Mouse (Mus musculus) liver, adult 2 months (tissue): ENCODE measurements around the gene Rnf126. TPM values are rescaled to one million over a fixed set of nuclear protein-coding genes. Genes with fewer than 3 reads are reported as not detected.

Experiments
- DNase-seq: peaks from one replicate; pipeline ENCODE4 v3.0.0-alpha.2; 2011; ENCODE audit warnings: low read depth, low spot score; ENCODE audit errors: extremely low read depth
- H3K27ac ChIP-seq: fragments of 200-500 bp; replicated peaks from 2 replicates; pipeline ENCODE4 v1.5.1; 2012; ENCODE audit warnings: low read depth, mild to moderate bottlenecking, control low read depth, inconsistent platforms, low read length; ENCODE audit not compliant: insufficient read depth
- H3K27me3 ChIP-seq: fragments of 200-500 bp; 2 replicates; pipeline ENCODE4 v1.6.1; 2012; ENCODE audit warnings: mild to moderate bottlenecking, moderate library complexity, low read length, inconsistent platforms; ENCODE audit not compliant: control insufficient read depth, insufficient read depth
- H3K36me3 ChIP-seq: fragments of 200-500 bp; 2 replicates; pipeline ENCODE4 v1.6.1; 2012; ENCODE audit warnings: low read length, inconsistent platforms; ENCODE audit not compliant: control insufficient read depth, insufficient read depth
- H3K4me1 ChIP-seq: fragments of 200-500 bp; 2 replicates; pipeline ENCODE4 v1.6.1; 2011; ENCODE audit warnings: low read length; ENCODE audit not compliant: control insufficient read depth, insufficient read depth
- H3K4me3 ChIP-seq: fragments of 200-500 bp; 2 replicates; pipeline ENCODE4 v1.5.1; 2011; ENCODE audit warnings: low read depth, mild to moderate bottlenecking, control low read depth, low read length, moderate library complexity; ENCODE audit not compliant: insufficient read depth
- H3K79me2 ChIP-seq: fragments of 200-500 bp; 2 replicates; pipeline ENCODE4 v1.6.1; 2012; ENCODE audit warnings: inconsistent platforms, mild to moderate bottlenecking, low read length, moderate library complexity; ENCODE audit not compliant: control insufficient read depth, insufficient read depth
- H3K9ac ChIP-seq: fragments of 200-500 bp; 2 replicates; pipeline ENCODE4 v1.6.1; 2012; ENCODE audit warnings: low read depth, mild to moderate bottlenecking, control low read depth, inconsistent platforms, low read length
- CTCF ChIP-seq: fragments of 200-500 bp; IDR thresholded peaks from 2 replicates; pipeline ENCODE4 v1.5.1; 2011; ENCODE audit warnings: low read depth, low read length, control low read depth
- POLR2A ChIP-seq: fragments of 200-500 bp; IDR thresholded peaks from 2 replicates; pipeline ENCODE4 v1.6.1; 2011; ENCODE audit warnings: low read length, control low read depth; ENCODE audit not compliant: insufficient read depth; ENCODE audit errors: extremely low read depth
- WGBS: fragments of 180-500 bp; shearing (Covaris S2); methylation state at CpG from one replicate; pipeline ENCODE4 v1.1.7; 2018; 5-methylcytosine and 5-hydroxymethylcytosine counted together
- polyA plus RNA-seq: library from polyadenylated mRNA; depleted of rRNA; stranded (reverse); fragments of >200 nt; gene quantifications from 2 replicates; pipeline ENCODE4 v1.2.3, GENCODE M21; 2012
- total RNA-seq: library from RNA; depleted of rRNA; stranded (reverse); fragments of >200 nt; gene quantifications from 2 replicates; pipeline ENCODE4 v1.2.3, GENCODE M21; 2014

Rnf126 gene
- total and polyA plus RNA-seq, 2 experiments, result 7.6 to 70.6 TPM

GRCm38 (mm10) chr10:79717640-79718357, 49.0 kb downstream of the Rnf126 start:
- Histone ChIP-seq H3K4me1 (no peaks in the 10 kb centered on the region), H3K27ac (no peak overlapping the region), H3K4me3 (no peak overlapping the region), H3K9ac (no peak overlapping the region), H3K79me2 (no peaks in the 10 kb centered on the region), H3K27me3 (peaks cover 10% of the 10 kb centered on the region), H3K36me3 (no peaks in the 10 kb centered on the region)
- TF ChIP-seq POLR2A, result no peak
- TF ChIP-seq CTCF, result no peak
- 5% methylated on average over 43 of the region's 43 CpGs for WGBS
- DNase-seq, result peak; percentile 46

DNA sequence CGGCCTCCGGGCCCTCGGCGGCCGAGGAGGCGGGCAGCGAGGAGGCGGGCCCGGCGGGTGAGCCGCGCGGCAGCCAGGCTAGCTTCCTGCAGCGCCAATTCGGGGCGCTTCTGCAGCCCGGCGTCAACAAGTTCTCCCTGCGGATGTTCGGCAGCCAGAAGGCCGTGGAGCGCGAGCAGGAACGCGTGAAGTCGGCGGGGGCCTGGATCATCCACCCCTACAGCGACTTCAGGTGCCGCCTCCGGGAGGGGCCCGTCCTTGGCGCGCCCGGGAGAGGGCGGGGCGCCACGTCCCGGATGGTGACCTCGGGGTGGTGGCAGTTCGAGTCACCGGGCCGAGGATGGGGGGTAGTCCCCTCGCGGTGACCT, 49.8 kb downstream of the Rnf126 start:
- Histone ChIP-seq H3K9ac (no peak overlapping the region), H3K27ac (no peak overlapping the region), H3K27me3 (peaks cover 10% of the 10 kb centered on the region), H3K36me3 (no peaks in the 10 kb centered on the region), H3K4me1 (no peaks in the 10 kb centered on the region), H3K79me2 (no peaks in the 10 kb centered on the region), H3K4me3 (peak overlapping the region; percentile 64; the same call in 1 of the 2 replicates)
- TF ChIP-seq CTCF (no peak), POLR2A (no peak)
- DNase-seq, result no peak
- under 1% methylated on average over 43 of the region's 44 CpGs for WGBS

GRCm38 (mm10) chr10:79716254-79716987, 50.3 kb downstream of the Rnf126 start, which contains the start of gene Hcn2:
Hcn2 (plus strand) TSS chr10:79716634.
- Histone ChIP-seq H3K36me3 (no peaks in the 10 kb centered on the region), H3K9ac (no peak within 1 kb of the TSS), H3K79me2 (no peaks in the 10 kb centered on the region), H3K4me3 (peak within 1 kb of the TSS; percentile 64; the same call in 1 of the 2 replicates), H3K27me3 (peaks cover 10% of the 10 kb centered on the region), H3K27ac (no peak within 1 kb of the TSS), H3K4me1 (no peaks in the 10 kb centered on the region)
- 2% methylated on average over 91 of the region's 91 CpGs for WGBS
- no peak for DNase-seq
- no peak for TF ChIP-seq POLR2A
- TF ChIP-seq CTCF, result no peak

GRCm38 (mm10) chr10:79714996-79715395, 51.8 kb downstream of the Rnf126 start:
- H3K79me2 ChIP-seq, result no peaks in the 10 kb centered on the region
- no peak overlapping the region for H3K27ac ChIP-seq
- H3K4me3 ChIP-seq, result no peak overlapping the region
- no peaks in the 10 kb centered on the region for H3K4me1 ChIP-seq
- H3K9ac ChIP-seq, result no peak overlapping the region
- H3K36me3 ChIP-seq, result peaks cover 3% of the 10 kb centered on the region; the same call in 1 of the 2 replicates
- no peak for DNase-seq
- 67% methylated on average over 4 of the region's 4 CpGs for WGBS
- no peak for TF ChIP-seq CTCF
- no peak for TF ChIP-seq POLR2A
- H3K27me3 ChIP-seq, result peaks cover 10% of the 10 kb centered on the region

- Histone ChIP-seq H3K27me3 (peaks cover 10% of the 10 kb centered on the region), H3K9ac (no peak overlapping the region), H3K4me1 (no peaks in the 10 kb centered on the region), H3K27ac (no peak overlapping the region), H3K36me3 (peaks cover 3% of the 10 kb centered on the region; the same call in 1 of the 2 replicates), H3K4me3 (no peak overlapping the region), H3K79me2 (peaks cover 6% of the 10 kb centered on the region; the same call in 1 of the 2 replicates)
- 16% methylated on average over 1 of the region's 1 CpGs for WGBS
- TF ChIP-seq CTCF (no peak), POLR2A (no peak)
- no peak for DNase-seq
Measured at GRCm38 (mm10) chr10:79713163-79713562, 53.6 kb downstream of the Rnf126 start.
